Mouse (Mus musculus) adrenal gland, postnatal 36 days (tissue): ENCODE results near the gene Fam189a2. TPM values are rescaled to one million over a fixed set of nuclear protein-coding genes. Genes with fewer than 3 reads are reported as not detected.

Experiments
- DNase-seq, 2 experiments: peaks; one replicate each; pipeline ENCODE4 v3.0.0; 2021; ENCODE audit warnings: mixed read lengths in 1 of 2
- total RNA-seq, 2 experiments: library from RNA; stranded (reverse); gene quantifications; 2 replicates each; pipeline ENCODE4 v1.2.3; 2021

Gene Fam189a2
- total RNA-seq, 2 experiments from 2014 or later: 6.8 to 8.2 TPM

DNA sequence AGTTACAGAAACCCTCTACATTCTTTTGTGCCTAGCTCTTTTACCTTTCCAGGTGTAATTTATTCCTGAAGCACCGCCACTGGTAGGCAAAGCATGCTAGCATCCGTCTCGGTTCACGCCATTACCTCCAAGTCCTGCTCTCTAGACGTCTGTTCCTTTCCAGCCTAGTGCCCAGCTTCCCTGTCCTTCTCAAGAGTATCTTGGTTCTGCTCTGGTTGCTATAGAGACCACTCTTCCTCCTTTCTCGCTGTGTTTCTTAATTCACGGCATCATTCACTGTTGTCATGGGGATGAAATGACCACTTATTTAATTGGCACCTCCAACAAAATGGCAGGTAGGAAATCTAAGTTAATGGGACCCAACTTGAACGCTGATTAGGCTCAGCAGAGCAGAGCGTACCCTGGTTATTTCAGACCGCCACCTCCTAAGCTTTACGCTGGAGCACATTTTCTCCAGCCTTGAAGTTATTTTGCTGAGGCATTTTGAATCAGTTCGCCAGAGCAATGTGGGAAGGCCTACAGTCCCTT lies 89.3 kb downstream of the Fam189a2 start:
- DNase-seq: no peak

DNA sequence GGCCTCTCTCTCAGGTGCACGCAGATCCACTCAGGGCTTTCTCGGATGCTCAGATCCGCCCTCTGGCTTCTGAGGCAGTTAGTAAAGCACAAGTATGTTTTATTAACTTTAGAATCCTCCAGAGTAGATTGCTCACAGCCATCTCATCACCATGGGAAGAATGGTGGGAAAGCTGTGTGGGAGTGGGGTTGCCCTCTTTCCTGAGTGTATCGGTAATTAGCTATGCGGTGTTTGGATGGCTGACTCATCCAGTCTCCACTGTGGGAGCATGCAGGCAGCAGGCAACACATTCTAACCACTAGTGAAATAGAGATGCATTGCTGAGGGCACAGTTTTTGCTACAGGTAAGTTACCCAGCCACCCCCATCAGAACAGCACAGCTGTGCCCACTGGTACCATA lies 100.0 kb downstream of the Fam189a2 start:
- no peak for DNase-seq

DNA sequence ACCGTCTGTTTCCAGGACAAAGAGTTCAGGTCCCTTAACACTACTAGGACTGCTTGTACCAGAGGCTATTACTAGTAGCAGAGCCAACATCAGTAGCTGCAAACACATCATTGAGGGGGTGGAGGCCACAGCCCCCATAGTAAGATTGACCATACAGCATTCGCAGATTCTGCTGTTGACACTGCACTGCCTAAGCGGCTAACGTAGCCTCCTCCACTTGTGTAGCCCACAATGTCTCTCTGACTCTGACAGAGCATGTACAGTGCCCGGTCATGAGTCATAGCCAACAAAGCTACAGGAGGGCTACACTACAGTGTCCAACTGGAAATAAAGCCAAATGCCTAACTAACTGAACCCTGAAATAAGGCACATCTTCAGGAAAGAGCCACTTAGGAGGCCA lies 105.3 kb downstream of the Fam189a2 start:
- no peak for DNase-seq

DNA sequence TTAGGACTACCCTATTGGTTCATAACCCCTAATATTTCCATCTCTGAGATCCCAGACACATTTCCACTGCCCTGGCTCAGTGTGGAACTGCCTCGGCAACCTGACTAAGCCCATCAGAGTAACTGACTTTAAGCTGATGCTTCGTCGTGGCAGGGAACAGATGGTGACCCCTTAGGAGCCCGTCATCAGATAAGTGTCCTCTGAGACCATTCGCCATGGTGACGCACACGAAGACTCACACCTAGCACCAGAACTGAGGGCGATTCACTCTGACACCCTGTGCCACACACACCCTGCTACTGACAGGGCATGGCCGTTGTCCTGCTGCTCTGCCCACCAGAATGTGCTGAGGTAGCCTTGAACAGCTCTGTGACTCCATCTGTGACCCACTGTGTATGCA lies 106.0 kb downstream of the Fam189a2 start:
- DNase-seq: no peak

DNA sequence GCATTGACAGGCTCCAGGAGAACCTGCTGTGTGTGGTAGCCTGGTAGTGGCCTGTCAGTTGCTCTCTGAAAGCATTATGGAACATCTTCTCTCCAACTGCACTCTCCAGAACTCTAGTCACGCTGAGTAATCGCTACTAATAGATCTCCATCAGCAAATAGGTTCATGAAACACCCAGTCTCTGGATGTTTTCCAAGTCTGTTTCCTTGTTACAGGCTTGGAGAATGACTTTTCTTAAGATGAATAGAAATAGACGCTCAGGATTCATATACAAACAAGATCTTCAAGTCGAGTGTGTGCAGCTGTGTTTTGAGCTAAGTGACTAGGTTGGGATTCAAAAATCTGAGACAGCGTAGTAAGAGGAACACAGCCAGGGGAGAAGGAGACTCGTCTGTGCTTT lies 106.8 kb downstream of the Fam189a2 start:
- DNase-seq: no peak

Other genes with a start within 250 kb of the Fam189a2 start
- gene Tjp2, start 194.0 kb upstream of the Fam189a2 start, total RNA-seq: 10 to 100 TPM in 1 of 2 experiments, 1 to 10 TPM in 1; 7.7 to 12.2 TPM
- gene Fxn, start 249.6 kb upstream of the Fam189a2 start, total RNA-seq: 10 to 100 TPM; 11.3 to 18.4 TPM